12 mouse cellular contexts compared by ENCODE assay signal in genomic region chr1:52763894-52764809, GRCm38 (mm10). TPM values are rescaled to one million over a fixed set of nuclear protein-coding genes. Genes with fewer than 3 reads are reported as not detected.
DNase-seq lines count a peak whose midpoint lies in the region; ATAC-seq and TF ChIP-seq lines count a peak whose summit lies in the region.
"Had no signal": no experiment of that assay in that cellular context is flagged by ENCODE, and none has a peak within 500 bp of the region (broad histone marks: within the 10 kb centered on the region; RNA-seq: fewer than 3 reads in every experiment).

No protein-coding gene starts in this region.

- TF ChIP-seq CTCF in midbrain, postnatal 0 days (IDR thresholded peaks at IDR 0.05): no peak

- no peak overlapping the region for H3K27ac ChIP-seq in embryonic facial prominence, embryonic 15.5 days (replicated peaks)
- no peak overlapping the region for H3K27ac ChIP-seq in midbrain, postnatal 0 days (ENCODE audit: low read depth, low read length)
- H3K27ac ChIP-seq in midbrain, embryonic 13.5 days: no peak overlapping the region
- H3K27ac ChIP-seq: midbrain, embryonic 10.5 days had no signal

- H3K4me3 ChIP-seq in embryonic facial prominence, embryonic 15.5 days (replicated peaks): no peak overlapping the region
- no peak overlapping the region for H3K4me3 ChIP-seq in myocyte
- no peak overlapping the region for H3K4me3 ChIP-seq in midbrain, postnatal 0 days (ENCODE audit: low read depth, low read length)
- H3K4me3 ChIP-seq in midbrain, embryonic 13.5 days (replicated peaks): no peak overlapping the region
- H3K4me3 ChIP-seq: midbrain, embryonic 10.5 days had no signal

- no peaks in the 10 kb centered on the region for H3K4me1 ChIP-seq in embryonic facial prominence, embryonic 15.5 days
- H3K4me1 ChIP-seq in midbrain, postnatal 0 days (ENCODE audit: insufficient read depth, low read length): no peaks in the 10 kb centered on the region
- no peaks in the 10 kb centered on the region for H3K4me1 ChIP-seq in midbrain, embryonic 13.5 days (replicated peaks)
- H3K4me1 ChIP-seq: midbrain, embryonic 10.5 days had no signal

- no peaks in the 10 kb centered on the region for H3K9me3 ChIP-seq in embryonic facial prominence, embryonic 15.5 days (replicated peaks)
- no peaks in the 10 kb centered on the region for H3K9me3 ChIP-seq in midbrain, postnatal 0 days (ENCODE audit: low read length)
- H3K9me3 ChIP-seq in midbrain, embryonic 13.5 days: no peaks in the 10 kb centered on the region
- H3K9me3 ChIP-seq: midbrain, embryonic 10.5 days had no signal

- DNase-seq in frontal cortex, postnatal 25 days (ENCODE audit: low spot score in 2 of 2): no peak
- DNase-seq in CD4-positive helper T cell, adult 2 months (ENCODE audit: low read depth, low spot score): peak; percentile 4
- no peak for DNase-seq in midbrain, postnatal 0 days (ENCODE audit: low spot score)
- DNase-seq in c-Kit-positive CD71-positive TER-119-positive erythroid progenitor cells, embryonic 14.5 days (ENCODE audit: low spot score): no peak
- DNase-seq: cerebellum, adult 11 months; right cerebral cortex, adult 18-20 months had no signal

- no peaks in the 10 kb centered on the region for H3K36me3 ChIP-seq in embryonic facial prominence, embryonic 15.5 days
- no peaks in the 10 kb centered on the region for H3K36me3 ChIP-seq in myocyte (ENCODE audit: control insufficient read depth, insufficient read depth)
- no peaks in the 10 kb centered on the region for H3K36me3 ChIP-seq in midbrain, postnatal 0 days (ENCODE audit: insufficient read depth, low read length)
- no peaks in the 10 kb centered on the region for H3K36me3 ChIP-seq in midbrain, embryonic 13.5 days
- H3K36me3 ChIP-seq: midbrain, embryonic 10.5 days had no signal

- H3ac ChIP-seq in myocyte (ENCODE audit: control insufficient read depth, insufficient read length): no peak overlapping the region

- H3K79me2 ChIP-seq in myocyte (ENCODE audit: control insufficient read depth, insufficient read depth): no peaks in the 10 kb centered on the region

- TF ChIP-seq POLR2A in myocyte (IDR thresholded peaks at IDR 0.05; ENCODE audit: insufficient read length, low read depth): no peak

- H3K4me2 ChIP-seq in embryonic facial prominence, embryonic 15.5 days (replicated peaks): peak overlapping the region; percentile 29; the same call in 1 of the 2 replicates
- peak overlapping the region; percentile 66 for H3K4me2 ChIP-seq in myocyte (ENCODE audit: low read depth)
- no peak overlapping the region for H3K4me2 ChIP-seq in midbrain, postnatal 0 days (ENCODE audit: low read depth, low read length, poor library complexity, severe bottlenecking)
- no peak overlapping the region for H3K4me2 ChIP-seq in midbrain, embryonic 13.5 days (replicated peaks)

- 61% methylated on average over 4 of the region's 4 CpGs for WGBS in embryonic facial prominence, embryonic 15.5 days
- 68% methylated on average over 4 of the region's 4 CpGs for WGBS in midbrain, postnatal 0 days
- 77% methylated on average over 4 of the region's 4 CpGs for WGBS in midbrain, embryonic 13.5 days

- H3K27me3 ChIP-seq in embryonic facial prominence, embryonic 15.5 days: no peaks in the 10 kb centered on the region
- no peaks in the 10 kb centered on the region for H3K27me3 ChIP-seq in myocyte (ENCODE audit: control insufficient read depth, insufficient read depth, insufficient read length)
- H3K27me3 ChIP-seq in midbrain, postnatal 0 days (ENCODE audit: insufficient read depth, low read length): no peaks in the 10 kb centered on the region
- no peaks in the 10 kb centered on the region for H3K27me3 ChIP-seq in midbrain, embryonic 13.5 days

- H3K9ac ChIP-seq in embryonic facial prominence, embryonic 15.5 days: no peak overlapping the region
- no peak overlapping the region for H3K9ac ChIP-seq in midbrain, postnatal 0 days (replicated peaks; ENCODE audit: low read length, poor library complexity, severe bottlenecking)
- H3K9ac ChIP-seq in midbrain, embryonic 13.5 days (replicated peaks): no peak overlapping the region

- peak; percentile 98 for ATAC-seq in frontal cortex, adult (ENCODE audit: low TSS enrichment)
- no peak for ATAC-seq in embryonic facial prominence, embryonic 15.5 days (ENCODE audit: insufficient number of reproducible peaks, low FRiP score, low TSS enrichment, low read depth)
- no peak for ATAC-seq in midbrain, postnatal 0 days (ENCODE audit: low FRiP score)
- ATAC-seq in midbrain, embryonic 13.5 days: no peak
- ATAC-seq: forebrain, embryonic 14.5 days had no signal

TF ChIP-seq in myocyte, 11 proteins besides CTCF, POLR2A, EP300 and RAD21:
- TF ChIP-seq MYOD1 (IDR thresholded peaks at IDR 0.05; ENCODE audit: control insufficient read depth in 1 of 3, insufficient read length in 2 of 3, low read depth in 2 of 3): peak in 1 of 3 experiments; percentile 37
- TF ChIP-seq MAX (IDR thresholded peaks at IDR 0.05; ENCODE audit: low read depth): no peak

RNA-seq across cellular contexts. Expression of gene Mfsd6, which starts 36.9 kb away (rescaled TPM):
- polyA plus RNA-seq in embryonic facial prominence, embryonic 15.5 days (2015; fragmentation: Nextera tagmentation; extraction: Ambion mirVana): 5.4 and 5.6 TPM in 2 replicates
- 0.59 TPM for polyA plus RNA-seq in myocyte (2012; fragmentation: generic; extraction: Trizol)
- total RNA-seq in midbrain, postnatal 0 days (2014; rRNA removed): 54.7 and 59.5 TPM in 2 replicates
- 10.6 and 11.2 TPM in 2 replicates for polyA plus RNA-seq in midbrain, postnatal 0 days (2015; fragmentation: Nextera tagmentation; extraction: Ambion mirVana)
- polyA plus RNA-seq in midbrain, embryonic 13.5 days (2015; fragmentation: Nextera tagmentation; extraction: Ambion mirVana): 7.0 and 8.1 TPM in 2 replicates

RNA-seq across cellular contexts. Expression of gene Inpp1, which starts 53.3 kb away (rescaled TPM):
- polyA plus RNA-seq in embryonic facial prominence, embryonic 15.5 days (2015; fragmentation: Nextera tagmentation; extraction: Ambion mirVana): 15.7 and 20.0 TPM in 2 replicates
- polyA plus RNA-seq in myocyte (2012; fragmentation: generic; extraction: Trizol): 3.6 TPM
- total RNA-seq in midbrain, postnatal 0 days (2014; rRNA removed): 43.0 and 49.8 TPM in 2 replicates
- 45.8 and 46.8 TPM in 2 replicates for polyA plus RNA-seq in midbrain, postnatal 0 days (2015; fragmentation: Nextera tagmentation; extraction: Ambion mirVana)
- polyA plus RNA-seq in midbrain, embryonic 13.5 days (2015; fragmentation: Nextera tagmentation; extraction: Ambion mirVana): 23.2 and 23.3 TPM in 2 replicates

Comparison
In these comparisons a context has a peak if more than half of its experiments do, and no peak if none do; other contexts are left out.
1. H3K4me2 ChIP-seq: peak in embryonic facial prominence, embryonic 15.5 days (single experiment) and myocyte (single experiment); none in midbrain, postnatal 0 days (single experiment) and midbrain, embryonic 13.5 days (single experiment).